8 mouse cellular contexts compared by ENCODE assay signal in the genomic region with DNA sequence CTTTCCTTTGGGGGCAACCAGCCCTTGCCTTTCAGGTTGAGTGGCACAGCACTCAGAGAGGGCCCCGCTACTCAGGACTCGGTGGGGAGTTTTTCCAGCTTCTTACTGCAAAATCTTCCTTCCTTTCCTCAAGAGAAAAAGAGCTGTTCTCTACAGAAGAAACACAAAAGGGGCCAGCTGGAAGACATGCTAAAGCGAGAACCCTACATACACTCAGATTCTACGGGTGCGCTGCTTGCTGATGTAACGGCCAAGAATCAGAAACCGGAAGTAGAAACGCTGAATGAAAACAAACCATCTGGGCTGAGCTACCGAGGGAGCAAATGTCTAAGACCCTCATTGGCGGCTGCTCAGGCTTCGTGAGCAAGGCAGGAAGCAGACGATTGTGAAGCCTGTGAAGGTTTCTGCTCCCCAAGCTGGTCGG.
DNase-seq lines count a peak whose midpoint lies in the region; ATAC-seq and TF ChIP-seq lines count a peak whose summit lies in the region.

No protein-coding gene starts in this region.

- peak overlapping the region; percentile 20 for H3K4me2 ChIP-seq in forebrain, embryonic 16.5 days (ENCODE audit: low read length)
- peak overlapping the region; percentile 39 for H3K4me2 ChIP-seq in intestine, embryonic 15.5 days (replicated peaks)

- TF ChIP-seq CTCF in lung, adult 2 months (IDR thresholded peaks at IDR 0.05; ENCODE audit: insufficient read depth, low read length), result no peak
- TF ChIP-seq CTCF in spleen, adult 2 months (IDR thresholded peaks at IDR 0.05; ENCODE audit: extremely low read depth, insufficient read depth, insufficient read length, insufficient replicate concordance), result no peak

- peaks cover 7 to 16% of the 10 kb centered on the region in 2 experiments; a peak in 3 of 4 replicates for H3K4me1 ChIP-seq in ES-E14 (ENCODE audit: control insufficient read depth in 2 of 2, insufficient read depth in 2 of 2, low read length in 2 of 2, poor library complexity in 1 of 2)
- H3K4me1 ChIP-seq in forebrain, embryonic 16.5 days (replicated peaks; ENCODE audit: control insufficient read depth, insufficient read depth, low read length), result 0 out of 2 replicates have a peak, but pooled peaks cover 2% of the 10 kb centered on the region
- H3K4me1 ChIP-seq in intestine, embryonic 15.5 days (replicated peaks), result peaks cover 19% of the 10 kb centered on the region
- peaks cover 9% of the 10 kb centered on the region for H3K4me1 ChIP-seq in lung, adult 2 months (ENCODE audit: control insufficient read depth, insufficient read depth, low read length)
- peaks cover 11% of the 10 kb centered on the region for H3K4me1 ChIP-seq in spleen, adult 2 months (ENCODE audit: control insufficient read depth, insufficient read depth, insufficient read length)

- DNase-seq in cerebellum, postnatal 14 days, result peak; percentile 49 to 50
- no peak for DNase-seq in cerebellum, adult 11-12 months
- DNase-seq in ES-E14 (ENCODE audit: low read depth, low spot score), result no peak
- DNase-seq in lung, adult 2 months, result no peak
- DNase-seq in spleen, adult 2 months (ENCODE audit: low read depth in 1 of 2, low spot score in 2 of 2), result peak; percentile 59 to 76
- no peak for DNase-seq in ovary, adult 18-20 months (ENCODE audit: low spot score)

- in situ Hi-C loops in ES-E14 (cut with MboI; ENCODE audit: low sequenced_read_pairs in 2 of 2, unreplicated experiment in 2 of 2), result loop anchor here in 1 of 2 experiments (25.0 kb wide), 1 partner anchor 212 kb away; the partner anchor contains the start of gene Klf3

- 47% methylated on average over 13 of the region's 13 CpGs for WGBS in forebrain, embryonic 16.5 days
- 30% methylated on average over 13 of the region's 13 CpGs for WGBS in intestine, embryonic 15.5 days
- WGBS in lung, adult 2 months, result 24% methylated on average over 13 of the region's 13 CpGs
- WGBS in spleen, adult 2 months, result 3% methylated on average over 13 of the region's 13 CpGs

- H3K9me3 ChIP-seq in ES-E14 (ENCODE audit: control insufficient read depth, insufficient read depth, low read depth, low read length), result no peaks in the 10 kb centered on the region
- H3K9me3 ChIP-seq in forebrain, embryonic 16.5 days (ENCODE audit: control insufficient read depth, low read length), result no peaks in the 10 kb centered on the region
- no peaks in the 10 kb centered on the region for H3K9me3 ChIP-seq in intestine, embryonic 15.5 days

- H3K36me3 ChIP-seq in ES-E14 (ENCODE audit: control insufficient read depth, insufficient read depth, low read length, poor library complexity, severe bottlenecking), result no peaks in the 10 kb centered on the region
- H3K36me3 ChIP-seq in forebrain, embryonic 16.5 days (ENCODE audit: control insufficient read depth, insufficient read depth), result no peaks in the 10 kb centered on the region
- no peaks in the 10 kb centered on the region for H3K36me3 ChIP-seq in intestine, embryonic 15.5 days
- no peaks in the 10 kb centered on the region for H3K36me3 ChIP-seq in spleen, adult 2 months (ENCODE audit: control insufficient read depth, insufficient read depth, low read length)

- ATAC-seq in forebrain, embryonic 16.5 days, result no peak
- peak; percentile 41; the same call in 1 of the 2 replicates for ATAC-seq in intestine, embryonic 15.5 days

- H3K27me3 ChIP-seq in forebrain, embryonic 16.5 days (replicated peaks; ENCODE audit: control insufficient read depth, insufficient read depth, low read length), result no peaks in the 10 kb centered on the region
- H3K27me3 ChIP-seq in intestine, embryonic 15.5 days (replicated peaks), result no peaks in the 10 kb centered on the region
- H3K27me3 ChIP-seq in spleen, adult 2 months (ENCODE audit: control insufficient read depth, insufficient read depth, low read length), result no peaks in the 10 kb centered on the region

- peak overlapping the region; percentile 40; the same call in 1 of the 2 replicates for H3K27ac ChIP-seq in ES-E14 (ENCODE audit: insufficient read depth, low read depth, low read length, poor library complexity, severe bottlenecking)
- no peak overlapping the region for H3K27ac ChIP-seq in forebrain, embryonic 16.5 days (ENCODE audit: low read length)
- peak overlapping the region; percentile 76 for H3K27ac ChIP-seq in intestine, embryonic 15.5 days
- H3K27ac ChIP-seq in spleen, adult 2 months (ENCODE audit: insufficient read depth, low read length), result peak overlapping the region; percentile 90

- no peak for TF ChIP-seq POLR2A in lung, adult 2 months (IDR thresholded peaks at IDR 0.05; ENCODE audit: borderline replicate concordance, extremely low read depth, low read depth, low read length)
- no peak; the same call in none of the 2 replicates for TF ChIP-seq POLR2A in spleen, adult 2 months (IDR thresholded peaks at IDR 0.05; ENCODE audit: low read depth, low read length)

- H3K9ac ChIP-seq in ES-E14 (ENCODE audit: insufficient read depth, low read depth, low read length, poor library complexity, severe bottlenecking), result no peak overlapping the region
- no peak overlapping the region for H3K9ac ChIP-seq in forebrain, embryonic 16.5 days (replicated peaks; ENCODE audit: low read depth, low read length)
- no peak overlapping the region for H3K9ac ChIP-seq in intestine, embryonic 15.5 days

- no peak overlapping the region for H3K4me3 ChIP-seq in ES-E14 (ENCODE audit: insufficient read depth in 1 of 2, low read depth in 1 of 2, low read length in 2 of 2, poor library complexity in 1 of 2, severe bottlenecking in 1 of 2)
- H3K4me3 ChIP-seq in forebrain, embryonic 16.5 days (replicated peaks; ENCODE audit: low read length), result no peak overlapping the region
- no peak overlapping the region for H3K4me3 ChIP-seq in intestine, embryonic 15.5 days (replicated peaks)
- H3K4me3 ChIP-seq in lung, adult 2 months (replicated peaks; ENCODE audit: extremely low read depth, low read depth, low read length), result peak overlapping the region; percentile 36
- peak overlapping the region; percentile 29; the same call in 1 of the 2 replicates for H3K4me3 ChIP-seq in spleen, adult 2 months (ENCODE audit: extremely low read depth, insufficient read depth, insufficient read length)

TF ChIP-seq in ES-E14, 5 proteins besides CTCF, POLR2A, EP300 and RAD21:
- TF ChIP-seq CHD2 (IDR thresholded peaks at IDR 0.05; ENCODE audit: low read depth, low read length), result no peak
- TF ChIP-seq HCFC1 (IDR thresholded peaks at IDR 0.05; ENCODE audit: borderline replicate concordance, insufficient read depth, low read length), result no peak
- TF ChIP-seq ZC3H11A (IDR thresholded peaks at IDR 0.05; ENCODE audit: borderline replicate concordance, low read depth, low read length), result no peak
- no peak for TF ChIP-seq ZNF384 (IDR thresholded peaks at IDR 0.05; ENCODE audit: low read depth, low read length)
- TF ChIP-seq MAFK (IDR thresholded peaks at IDR 0.05; ENCODE audit: insufficient read depth, low read depth, low read length), result no peak

Comparison
In these comparisons a context has a peak if more than half of its experiments do, and no peak if none do; other contexts are left out.
1. DNase-seq: peak in cerebellum, postnatal 14 days (2 of 2) and spleen, adult 2 months (2 of 2); none in cerebellum, adult 11-12 months (single experiment), ES-E14 (single experiment), lung, adult 2 months (single experiment) and ovary, adult 18-20 months (single experiment).
2. H3K4me3 ChIP-seq: peak in lung, adult 2 months (single experiment) and spleen, adult 2 months (single experiment); none in ES-E14 (0 of 2), forebrain, embryonic 16.5 days (single experiment) and intestine, embryonic 15.5 days (single experiment).